Mouse (Mus musculus) lung, postnatal 10 days (tissue): ENCODE measurements at regions not wholly inside any gene's neighbourhood (a gene's known extent, or its start where the extent isn't known, plus 50 kb on each side); places are given as distances from the start of the nearest gene placed in this dataset.
A peak's percentile ranks its signal among the peaks of the same experiment; 100 is the strongest.

Source experiments
- DNase-seq: peaks from one replicate; pipeline ENCODE4 v3.0.0; 2021

GRCm38 (mm10) chr9:122064937-122065673 lies 52.0 kb upstream of the Snrk start:
- DNase-seq = peak; percentile 57

GRCm38 (mm10) chr9:122055820-122056550 lies 59.1 kb upstream of the Pomgnt2 start:
- DNase-seq = no peak

GRCm38 (mm10) chr9:122051716-122052115 lies 54.8 kb upstream of the Pomgnt2 start:
- DNase-seq = no peak

- DNase-seq = no peak
Measured at GRCm38 (mm10) chr9:122051096-122051495, 54.2 kb upstream of the Pomgnt2 start.

GRCm38 (mm10) chr9:122048999-122049398 lies 52.1 kb upstream of the Pomgnt2 start:
- DNase-seq = no peak

GRCm38 (mm10) chr9:122047962-122048625 lies 51.2 kb upstream of the Pomgnt2 start:
- no peak for DNase-seq
